ENCODE assay signal across 20 mouse cellular contexts in the genomic region with DNA sequence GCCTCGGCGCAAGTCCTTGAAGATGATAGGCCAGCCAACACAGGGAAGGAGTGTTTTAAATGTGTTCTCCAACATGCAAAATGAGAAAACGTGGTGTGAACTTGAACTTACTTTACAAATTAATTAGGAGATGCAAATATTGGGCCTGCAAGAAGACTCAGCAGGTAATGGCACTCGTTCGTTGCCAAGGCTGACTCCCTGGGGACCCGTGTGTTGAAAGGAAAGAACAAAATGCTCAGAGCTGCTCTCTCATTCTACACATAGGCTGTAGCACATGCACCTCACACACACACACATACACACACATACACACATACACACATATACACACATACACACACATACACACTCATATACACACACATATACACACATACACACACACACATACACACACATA.
DNase-seq lines count a peak whose midpoint lies in the region; ATAC-seq lines count a peak whose summit lies in the region.
"Had no signal": no experiment of that assay in that cellular context is flagged by ENCODE, and none has a peak within 500 bp of the region (broad histone marks: within the 10 kb centered on the region; RNA-seq: fewer than 3 reads in every experiment).

No protein-coding gene starts in this region.

- H3K9ac ChIP-seq in forebrain, embryonic 12.5 days: no peak overlapping the region
- H3K9ac ChIP-seq in forebrain, embryonic 11.5 days (ENCODE audit: low read length): no peak overlapping the region
- H3K9ac ChIP-seq in neural tube, embryonic 13.5 days: no peak overlapping the region
- H3K9ac ChIP-seq: limb, embryonic 13.5 days; lung, embryonic 15.5 days had no signal

- intact Hi-C loops in left cerebral cortex, postnatal 4 days (cut with DNase I): no loop called here
- intact Hi-C loops in left cerebral cortex, postnatal 36 days (cut with DNase I): no loop called here

- WGBS in forebrain, embryonic 12.5 days: 81% methylated on average over 6 of the region's 6 CpGs
- whole genome bisulfite sequencing in forebrain, embryonic 11.5 days: 78% methylated on average over 6 of the region's 6 CpGs
- 57% methylated on average over 6 of the region's 6 CpGs for WGBS in neural tube, embryonic 13.5 days

- H3K4me2 ChIP-seq in forebrain, embryonic 12.5 days: no peak overlapping the region
- H3K4me2 ChIP-seq in forebrain, embryonic 11.5 days (ENCODE audit: low read depth, low read length, severe bottlenecking): no peak overlapping the region
- no peak overlapping the region for H3K4me2 ChIP-seq in neural tube, embryonic 13.5 days
- H3K4me2 ChIP-seq: limb, embryonic 13.5 days; liver, embryonic 11.5 days; lung, embryonic 15.5 days had no signal

- H3K4me1 ChIP-seq in forebrain, embryonic 12.5 days: peaks cover 13% of the 10 kb centered on the region
- H3K4me1 ChIP-seq in forebrain, embryonic 11.5 days (replicated peaks; ENCODE audit: control insufficient read depth, insufficient read depth, low read length): peaks cover 7% of the 10 kb centered on the region; the same call in 1 of the 2 replicates
- peaks cover 16% of the 10 kb centered on the region for H3K4me1 ChIP-seq in neural tube, embryonic 13.5 days (replicated peaks)
- H3K4me1 ChIP-seq: lung, embryonic 15.5 days had no signal

- H3K9me3 ChIP-seq in forebrain, embryonic 12.5 days: no peaks in the 10 kb centered on the region
- H3K9me3 ChIP-seq in forebrain, embryonic 11.5 days (ENCODE audit: control insufficient read depth, low read length): no peaks in the 10 kb centered on the region
- no peaks in the 10 kb centered on the region for H3K9me3 ChIP-seq in neural tube, embryonic 13.5 days
- H3K9me3 ChIP-seq: limb, embryonic 13.5 days; lung, embryonic 15.5 days had no signal

- H3K27me3 ChIP-seq in forebrain, embryonic 12.5 days: no peaks in the 10 kb centered on the region
- no peaks in the 10 kb centered on the region for H3K27me3 ChIP-seq in forebrain, embryonic 11.5 days (ENCODE audit: control insufficient read depth, insufficient read depth, low read length)
- no peaks in the 10 kb centered on the region for H3K27me3 ChIP-seq in neural tube, embryonic 13.5 days
- H3K27me3 ChIP-seq: limb, embryonic 13.5 days; lung, embryonic 15.5 days had no signal

- H3K36me3 ChIP-seq in forebrain, embryonic 12.5 days (replicated peaks): no peaks in the 10 kb centered on the region
- H3K36me3 ChIP-seq in forebrain, embryonic 11.5 days (ENCODE audit: control insufficient read depth, insufficient read depth, low read length): no peaks in the 10 kb centered on the region
- H3K36me3 ChIP-seq in neural tube, embryonic 13.5 days: no peaks in the 10 kb centered on the region
- H3K36me3 ChIP-seq: limb, embryonic 13.5 days; lung, embryonic 15.5 days had no signal

- ATAC-seq in forebrain, embryonic 12.5 days (ENCODE audit: low FRiP score): no peak
- ATAC-seq in forebrain, embryonic 11.5 days (replicated peaks; ENCODE audit: low FRiP score): no peak
- ATAC-seq in neural tube, embryonic 13.5 days (ENCODE audit: low read depth): 0 out of 2 replicates have a peak, but pooled peaks have one; percentile 6
- ATAC-seq: inflammation-experienced regulatory T-cells, adult 6 months had no signal

- peak overlapping the region; percentile 27; the same call in 1 of the 2 replicates for H3K27ac ChIP-seq in forebrain, embryonic 12.5 days
- no peak overlapping the region for H3K27ac ChIP-seq in forebrain, embryonic 11.5 days (ENCODE audit: low read depth, low read length)
- H3K27ac ChIP-seq in neural tube, embryonic 13.5 days (replicated peaks): peak overlapping the region; percentile 33; the same call in 1 of the 2 replicates
- H3K27ac ChIP-seq: limb, embryonic 13.5 days; lung, embryonic 15.5 days had no signal

- DNase-seq in forebrain, embryonic 11.5 days (ENCODE audit: low spot score): no peak
- peak; percentile 40 for DNase-seq in left cerebral cortex, postnatal 4 days
- no peak for DNase-seq in left cerebral cortex, postnatal 36 days (ENCODE audit: low spot score in 2 of 2)
- DNase-seq in neural tube, embryonic 10.5 days (ENCODE audit: extremely low spot score, low spot score): no peak
- no peak for DNase-seq in layer of hippocampus, adult 11-12 months (ENCODE audit: low spot score)
- DNase-seq: B cell, adult 2 months; cerebellum, adult 11-12 months; cerebellum, postnatal 36 days; gastrocnemius, postnatal 10 days; kidney, adult 11 months; kidney, postnatal 14 days; right cerebral cortex, adult 18-20 months; spleen, adult 18-20 months; thymus, postnatal 25 days had no signal

- no peak overlapping the region for H3K4me3 ChIP-seq in forebrain, embryonic 12.5 days (replicated peaks)
- no peak overlapping the region for H3K4me3 ChIP-seq in forebrain, embryonic 11.5 days (ENCODE audit: low read depth, low read length)
- H3K4me3 ChIP-seq in neural tube, embryonic 13.5 days: no peak overlapping the region
- H3K4me3 ChIP-seq: limb, embryonic 13.5 days; lung, embryonic 15.5 days had no signal
